In genomic region chr1:156741482-156742411, GRCm38 (mm10) we compare ENCODE assay signal across 9 mouse cellular contexts. TPM values are rescaled to one million over a fixed set of nuclear protein-coding genes. Genes with fewer than 3 reads are reported as not detected.
DNase-seq lines count a peak whose midpoint lies in the region; ATAC-seq and TF ChIP-seq lines count a peak whose summit lies in the region.
"Had no signal": no experiment of that assay in that cellular context is flagged by ENCODE, and none has a peak within 500 bp of the region (broad histone marks: within the 10 kb centered on the region; RNA-seq: fewer than 3 reads in every experiment).

No protein-coding gene starts in this region.

- H3K4me2 ChIP-seq in kidney, postnatal 0 days (ENCODE audit: low read length), result no peak overlapping the region
- no peak overlapping the region for H3K4me2 ChIP-seq in liver, embryonic 13.5 days
- H3K4me2 ChIP-seq: stomach, embryonic 15.5 days had no signal

- H3K9me3 ChIP-seq in kidney, postnatal 0 days (replicated peaks; ENCODE audit: low read length), result no peaks in the 10 kb centered on the region
- no peaks in the 10 kb centered on the region for H3K9me3 ChIP-seq in liver, embryonic 13.5 days (replicated peaks)
- H3K9me3 ChIP-seq: stomach, embryonic 15.5 days had no signal

- peak; percentile 98 for TF ChIP-seq CTCF in cortical plate, adult 2 months (IDR thresholded peaks at IDR 0.05; ENCODE audit: extremely low read depth, insufficient read depth, low read length)
- TF ChIP-seq CTCF in kidney, postnatal 0 days (IDR thresholded peaks at IDR 0.05; ENCODE audit: low read depth), result peak; percentile 99

- no peak overlapping the region for H3K9ac ChIP-seq in kidney, postnatal 0 days (ENCODE audit: low read depth, low read length)
- H3K9ac ChIP-seq in liver, embryonic 13.5 days, result peak overlapping the region; percentile 30; the same call in 1 of the 2 replicates
- H3K9ac ChIP-seq: stomach, embryonic 15.5 days had no signal

- no peak for TF ChIP-seq POLR2A in cortical plate, adult 2 months (IDR thresholded peaks at IDR 0.05; ENCODE audit: extremely low read depth, insufficient read depth, low read length)

- no peak overlapping the region for H3K4me3 ChIP-seq in cortical plate, adult 2 months (ENCODE audit: insufficient read depth, low read length)
- no peak overlapping the region for H3K4me3 ChIP-seq in kidney, postnatal 0 days (replicated peaks; ENCODE audit: low read depth, low read length)
- no peak overlapping the region for H3K4me3 ChIP-seq in liver, embryonic 13.5 days (replicated peaks)
- H3K4me3 ChIP-seq: stomach, embryonic 15.5 days had no signal

- H3K27me3 ChIP-seq in kidney, postnatal 0 days (ENCODE audit: insufficient read depth, low read length), result no peaks in the 10 kb centered on the region
- no peaks in the 10 kb centered on the region for H3K27me3 ChIP-seq in liver, embryonic 13.5 days
- H3K27me3 ChIP-seq in splenic B cell, adult 2 months (ENCODE audit: control insufficient read depth, insufficient read depth, low read length, poor library complexity, severe bottlenecking), result no peaks in the 10 kb centered on the region
- H3K27me3 ChIP-seq: stomach, embryonic 15.5 days had no signal

- H3K36me3 ChIP-seq in kidney, postnatal 0 days (ENCODE audit: insufficient read depth, low read length), result no peaks in the 10 kb centered on the region
- no peaks in the 10 kb centered on the region for H3K36me3 ChIP-seq in liver, embryonic 13.5 days
- H3K36me3 ChIP-seq in splenic B cell, adult 2 months (ENCODE audit: control insufficient read depth, insufficient read depth, low read length, poor library complexity, severe bottlenecking), result no peaks in the 10 kb centered on the region
- H3K36me3 ChIP-seq: stomach, embryonic 15.5 days had no signal

- no peak overlapping the region for H3K27ac ChIP-seq in cortical plate, adult 2 months (ENCODE audit: insufficient read depth, low read length)
- no peak overlapping the region for H3K27ac ChIP-seq in kidney, postnatal 0 days
- peak overlapping the region; percentile 68 for H3K27ac ChIP-seq in liver, embryonic 13.5 days
- H3K27ac ChIP-seq: stomach, embryonic 15.5 days had no signal

- peak; percentile 74 for DNase-seq in 416B (ENCODE audit: low read depth)
- peak; percentile 45 to 86 for DNase-seq in adrenal gland, adult (ENCODE audit: inconsistent age in 2 of 2, low spot score in 1 of 2)
- DNase-seq in kidney, postnatal 0 days (ENCODE audit: low spot score), result peak; percentile 90
- peak; percentile 65 for DNase-seq in liver, embryonic 13.5 days
- peak; percentile 18 to 52 for DNase-seq in natural killer cell, adult 2 months (ENCODE audit: low spot score in 2 of 2)
- peak; percentile 80 for DNase-seq in splenic B cell, adult 2 months (ENCODE audit: low read depth, low spot score)

- no peaks in the 10 kb centered on the region for H3K4me1 ChIP-seq in cortical plate, adult 2 months (ENCODE audit: control insufficient read depth, insufficient read depth, low read length)
- no peaks in the 10 kb centered on the region for H3K4me1 ChIP-seq in kidney, postnatal 0 days (replicated peaks; ENCODE audit: insufficient read depth, low read length)
- peaks cover 53% of the 10 kb centered on the region for H3K4me1 ChIP-seq in liver, embryonic 13.5 days (replicated peaks)
- H3K4me1 ChIP-seq: stomach, embryonic 15.5 days had no signal

- ATAC-seq in granulocyte monocyte progenitor cell, adult 5-6 weeks (replicated peaks; ENCODE audit: poor library complexity, severe bottlenecking), result peak; percentile 85
- peak; percentile 44 for ATAC-seq in kidney, postnatal 0 days (replicated peaks; ENCODE audit: low FRiP score, low read depth)
- ATAC-seq in liver, embryonic 13.5 days (ENCODE audit: low read depth), result no peak

- WGBS in kidney, postnatal 0 days, result 60% methylated on average over 11 of the region's 11 CpGs
- WGBS in liver, embryonic 13.5 days (ENCODE audit: insufficient replicate concordance), result 45% methylated on average over 11 of the region's 11 CpGs

RNA-seq across cellular contexts. Expression of gene Fam20b, which starts 22.9 kb away (rescaled TPM):
- polyA plus RNA-seq in cortical plate, adult 2 months (2012; rRNA removed), result 47.3 and 48.0 TPM in 2 replicates
- 18.6 and 30.9 TPM in 2 replicates for total RNA-seq in granulocyte monocyte progenitor cell, adult 5-6 weeks (2014; fragmentation: Nextera tagmentation)
- 44.5 and 47.2 TPM in 2 replicates for total RNA-seq in granulocyte monocyte progenitor cell, adult 5-6 weeks (2017)
- polyA plus RNA-seq in kidney, postnatal 0 days (2015; fragmentation: Nextera tagmentation; extraction: Ambion mirVana), result 30.5 and 32.3 TPM in 2 replicates
- polyA plus RNA-seq in liver, embryonic 13.5 days (2015; fragmentation: Nextera tagmentation; extraction: Ambion mirVana), result 10.0 and 12.0 TPM in 2 replicates

Comparison
In these comparisons a context has a peak if more than half of its experiments do, and no peak if none do; other contexts are left out.
1. DNase-seq: peak in every context shown above with its lines; median percentile 90 in kidney, postnatal 0 days; 80 in splenic B cell, adult 2 months; 74 in 416B; 66 in adrenal gland, adult; 65 in liver, embryonic 13.5 days; 35 in natural killer cell, adult 2 months.